Mouse (Mus musculus): ENCODE measurements at regions not wholly inside any gene's neighbourhood (a gene's known extent, or its start where the extent isn't known, plus 50 kb on each side); places are given as distances from the start of the nearest gene placed in this dataset.

- 0 out of 2 replicates have a peak, but pooled peaks cover 6% of the 10 kb centered on the region for H3K9me3 ChIP-seq
- no peaks in the 10 kb centered on the region for H3K4me1 ChIP-seq
- ATAC-seq (ENCODE audit: insufficient number of reproducible peaks, low FRiP score, low TSS enrichment, low read depth) = no peak
- H3K36me3 ChIP-seq = no peaks in the 10 kb centered on the region
- WGBS = 81% methylated on average over 7 of the region's 7 CpGs
- H3K4me2 ChIP-seq = no peak overlapping the region
- H3K27ac ChIP-seq = no peak overlapping the region
- H3K4me3 ChIP-seq = no peak overlapping the region
- peaks cover 10% of the 10 kb centered on the region for H3K27me3 ChIP-seq
- H3K9ac ChIP-seq = no peak overlapping the region
Observed at GRCm38 (mm10) chr15:87108411-87108810, 435.7 kb upstream of the Fam19a5 start.

- no peaks in the 10 kb centered on the region for H3K27me3 ChIP-seq
- no peak overlapping the region for H3K4me2 ChIP-seq
- no peak overlapping the region for H3K9ac ChIP-seq
- H3K27ac ChIP-seq = no peak overlapping the region
- ATAC-seq (ENCODE audit: insufficient number of reproducible peaks, low FRiP score, low TSS enrichment, low read depth) = no peak
- 33% methylated on average over 4 of the region's 4 CpGs for WGBS
- H3K4me1 ChIP-seq = no peaks in the 10 kb centered on the region
- no peaks in the 10 kb centered on the region for H3K36me3 ChIP-seq
- H3K9me3 ChIP-seq = no peaks in the 10 kb centered on the region
- no peak overlapping the region for H3K4me3 ChIP-seq
Observed at GRCm38 (mm10) chr15:87122656-87123055, 421.4 kb upstream of the Fam19a5 start.

- Histone ChIP-seq H3K4me1 (no peaks in the 10 kb centered on the region), H3K9me3 (no peaks in the 10 kb centered on the region), H3K36me3 (no peaks in the 10 kb centered on the region), H3K4me2 (no peak overlapping the region), H3K27ac (no peak overlapping the region), H3K4me3 (no peak overlapping the region), H3K9ac (no peak overlapping the region), H3K27me3 (no peaks in the 10 kb centered on the region)
- no peak for ATAC-seq (ENCODE audit: insufficient number of reproducible peaks, low FRiP score, low TSS enrichment, low read depth)
- 48% methylated on average over 6 of the region's 6 CpGs for WGBS
Observed at GRCm38 (mm10) chr15:87125427-87126148, 418.5 kb upstream of the Fam19a5 start.

- H3K4me2 ChIP-seq = no peak overlapping the region
- no peak overlapping the region for H3K27ac ChIP-seq
- H3K9ac ChIP-seq = no peak overlapping the region
- no peak for ATAC-seq (ENCODE audit: insufficient number of reproducible peaks, low FRiP score, low TSS enrichment, low read depth)
- no peaks in the 10 kb centered on the region for H3K36me3 ChIP-seq
- H3K27me3 ChIP-seq = no peaks in the 10 kb centered on the region
- H3K4me3 ChIP-seq = no peak overlapping the region
- H3K9me3 ChIP-seq = no peaks in the 10 kb centered on the region
- H3K4me1 ChIP-seq = no peaks in the 10 kb centered on the region
Observed at GRCm38 (mm10) chr15:87138870-87139269, 405.2 kb upstream of the Fam19a5 start.

GRCm38 (mm10) chr15:87169136-87169535 lies 375.0 kb upstream of the Fam19a5 start:
- Histone ChIP-seq H3K4me1 (no peaks in the 10 kb centered on the region), H3K4me3 (no peak overlapping the region), H3K36me3 (no peaks in the 10 kb centered on the region), H3K27me3 (no peaks in the 10 kb centered on the region), H3K9ac (no peak overlapping the region), H3K27ac (no peak overlapping the region), H3K9me3 (no peaks in the 10 kb centered on the region), H3K4me2 (no peak overlapping the region)
- WGBS = 73% methylated on average over 5 of the region's 5 CpGs
- no peak for ATAC-seq (ENCODE audit: insufficient number of reproducible peaks, low FRiP score, low TSS enrichment, low read depth)

- H3K27ac ChIP-seq = no peak overlapping the region
- no peak overlapping the region for H3K4me2 ChIP-seq
- WGBS = 45% methylated on average over 4 of the region's 4 CpGs
- no peaks in the 10 kb centered on the region for H3K27me3 ChIP-seq
- H3K9me3 ChIP-seq = no peaks in the 10 kb centered on the region
- no peak for ATAC-seq (ENCODE audit: insufficient number of reproducible peaks, low FRiP score, low TSS enrichment, low read depth)
- no peak overlapping the region for H3K4me3 ChIP-seq
- no peaks in the 10 kb centered on the region for H3K4me1 ChIP-seq
- H3K36me3 ChIP-seq = no peaks in the 10 kb centered on the region
- H3K9ac ChIP-seq = no peak overlapping the region
Observed at GRCm38 (mm10) chr15:87170890-87171289, 373.2 kb upstream of the Fam19a5 start.

GRCm38 (mm10) chr15:87173096-87173495 lies 371.0 kb upstream of the Fam19a5 start:
- no peak for ATAC-seq (ENCODE audit: insufficient number of reproducible peaks, low FRiP score, low TSS enrichment, low read depth)
- Histone ChIP-seq H3K9me3 (no peaks in the 10 kb centered on the region), H3K36me3 (no peaks in the 10 kb centered on the region), H3K4me2 (no peak overlapping the region), H3K27ac (no peak overlapping the region), H3K4me3 (no peak overlapping the region), H3K27me3 (no peaks in the 10 kb centered on the region), H3K9ac (no peak overlapping the region), H3K4me1 (no peaks in the 10 kb centered on the region)
- WGBS = 89% methylated on average over 2 of the region's 2 CpGs

- no peak overlapping the region for H3K4me3 ChIP-seq
- no peaks in the 10 kb centered on the region for H3K9me3 ChIP-seq
- H3K4me1 ChIP-seq = no peaks in the 10 kb centered on the region
- H3K27me3 ChIP-seq = no peaks in the 10 kb centered on the region
- no peaks in the 10 kb centered on the region for H3K36me3 ChIP-seq
- H3K9ac ChIP-seq = no peak overlapping the region
- ATAC-seq (ENCODE audit: insufficient number of reproducible peaks, low FRiP score, low TSS enrichment, low read depth) = no peak
- no peak overlapping the region for H3K27ac ChIP-seq
- no peak overlapping the region for H3K4me2 ChIP-seq
- WGBS = 88% methylated on average over 7 of the region's 7 CpGs
Observed at GRCm38 (mm10) chr15:87178646-87179045, 365.5 kb upstream of the Fam19a5 start.

- H3K4me2 ChIP-seq = no peak overlapping the region
- no peaks in the 10 kb centered on the region for H3K4me1 ChIP-seq
- no peak overlapping the region for H3K27ac ChIP-seq
- WGBS = 52% methylated on average over 1 of the region's 1 CpGs
- no peaks in the 10 kb centered on the region for H3K36me3 ChIP-seq
- H3K9me3 ChIP-seq = no peaks in the 10 kb centered on the region
- no peak overlapping the region for H3K9ac ChIP-seq
- ATAC-seq (ENCODE audit: insufficient number of reproducible peaks, low FRiP score, low TSS enrichment, low read depth) = no peak
- no peak overlapping the region for H3K4me3 ChIP-seq
- no peaks in the 10 kb centered on the region for H3K27me3 ChIP-seq
Observed at GRCm38 (mm10) chr15:87180836-87181235, 363.3 kb upstream of the Fam19a5 start.

- Histone ChIP-seq H3K27ac (no peak overlapping the region), H3K4me1 (no peaks in the 10 kb centered on the region), H3K4me3 (no peak overlapping the region), H3K9ac (no peak overlapping the region), H3K4me2 (no peak overlapping the region), H3K27me3 (no peaks in the 10 kb centered on the region), H3K36me3 (no peaks in the 10 kb centered on the region), H3K9me3 (no peaks in the 10 kb centered on the region)
- 65% methylated on average over 7 of the region's 7 CpGs for WGBS
- ATAC-seq (ENCODE audit: insufficient number of reproducible peaks, low FRiP score, low TSS enrichment, low read depth) = no peak
Observed at GRCm38 (mm10) chr15:87184248-87184647, 359.9 kb upstream of the Fam19a5 start.

GRCm38 (mm10) chr15:87188816-87189455 lies 355.2 kb upstream of the Fam19a5 start:
- no peak for ATAC-seq (ENCODE audit: insufficient number of reproducible peaks, low FRiP score, low TSS enrichment, low read depth)
- Histone ChIP-seq H3K27ac (no peak overlapping the region), H3K36me3 (no peaks in the 10 kb centered on the region), H3K9me3 (no peaks in the 10 kb centered on the region), H3K4me3 (no peak overlapping the region), H3K4me1 (no peaks in the 10 kb centered on the region), H3K9ac (no peak overlapping the region), H3K27me3 (no peaks in the 10 kb centered on the region), H3K4me2 (no peak overlapping the region)
- WGBS = 81% methylated on average over 9 of the region's 9 CpGs

- H3K36me3 ChIP-seq = no peaks in the 10 kb centered on the region
- H3K27ac ChIP-seq = no peak overlapping the region
Observed at GRCm38 (mm10) chr15:87191901-87192300, 352.2 kb upstream of the Fam19a5 start.

More at GRCm38 (mm10) chr15:87191901-87192300, 352.2 kb upstream of the Fam19a5 start:
- no peaks in the 10 kb centered on the region for H3K9me3 ChIP-seq
- H3K4me3 ChIP-seq = no peak overlapping the region
- H3K4me1 ChIP-seq = no peaks in the 10 kb centered on the region
- H3K9ac ChIP-seq = no peak overlapping the region
- ATAC-seq (ENCODE audit: insufficient number of reproducible peaks, low FRiP score, low TSS enrichment, low read depth) = no peak
- no peaks in the 10 kb centered on the region for H3K27me3 ChIP-seq
- 73% methylated on average over 4 of the region's 4 CpGs for WGBS
- H3K4me2 ChIP-seq = no peak overlapping the region
